Mouse (Mus musculus): ENCODE measurements at regions not wholly inside any gene's neighbourhood (a gene's known extent, or its start where the extent isn't known, plus 50 kb on each side); places are given as distances from the start of the nearest gene placed in this dataset.

DNA sequence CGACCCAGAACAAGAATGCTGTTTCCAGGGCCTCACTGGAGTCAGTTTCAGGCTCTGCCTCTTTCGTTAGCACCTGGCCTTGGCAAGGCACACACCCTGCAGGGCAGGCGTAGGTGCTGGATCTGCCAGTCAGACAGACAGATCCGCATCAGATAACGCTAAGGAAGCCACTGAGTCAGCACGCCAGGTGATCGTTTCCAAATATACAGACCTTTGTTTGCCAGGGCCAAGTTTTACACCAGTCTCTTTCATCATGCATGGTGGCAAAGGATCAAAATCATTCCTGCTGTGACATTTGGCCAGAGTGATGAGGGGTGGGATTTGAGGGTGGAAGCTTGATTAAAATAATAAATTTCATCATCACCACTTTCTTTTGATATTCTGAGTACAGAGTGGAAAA lies 411.0 kb downstream of the Ofcc1 start:
- Histone ChIP-seq H3K27ac (replicated peaks; ENCODE audit: low read depth, low read length) (no peak overlapping the region), H3K4me1 (ENCODE audit: control insufficient read depth, insufficient read depth, low read length) (no peaks in the 10 kb centered on the region; the same call in 1 of the 2 replicates), H3K4me2 (ENCODE audit: low read depth, low read length) (no peak overlapping the region), H3K27me3 (ENCODE audit: control insufficient read depth, insufficient read depth, low read length) (no peaks in the 10 kb centered on the region), H3K4me3 (ENCODE audit: low read depth, low read length) (no peak overlapping the region), H3K9ac (replicated peaks; ENCODE audit: low read length) (no peak overlapping the region), H3K9me3 (replicated peaks; ENCODE audit: control insufficient read depth, low read length) (no peaks in the 10 kb centered on the region), H3K36me3 (replicated peaks; ENCODE audit: control insufficient read depth, insufficient read depth, low read depth, low read length) (no peaks in the 10 kb centered on the region)
- no peak for ATAC-seq (replicated peaks; ENCODE audit: insufficient number of reproducible peaks, low FRiP score, low TSS enrichment, low read depth)
- DNase-seq (ENCODE audit: low spot score) = no peak
- 70% methylated on average over 7 of the region's 7 CpGs for WGBS

DNA sequence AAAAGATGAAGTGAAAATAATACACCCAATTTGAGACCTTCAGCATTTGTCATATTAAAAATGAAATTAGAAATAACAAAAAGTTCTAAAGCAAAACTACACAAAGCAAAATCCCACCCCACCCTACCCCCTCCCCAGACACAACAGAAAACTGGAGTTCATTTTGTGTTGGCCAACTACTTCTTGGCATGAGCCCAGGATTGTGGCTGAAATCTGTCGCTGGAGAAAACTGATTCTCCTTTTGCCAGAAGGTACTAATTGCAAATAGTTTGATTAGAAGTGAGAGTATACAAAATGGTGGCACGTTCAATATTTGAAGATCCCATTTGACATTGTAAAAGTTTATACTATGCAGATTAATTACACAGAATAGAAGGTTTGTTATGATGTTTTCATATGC lies 426.0 kb downstream of the Ofcc1 start:
- H3K36me3 ChIP-seq (replicated peaks; ENCODE audit: control insufficient read depth, insufficient read depth, low read depth, low read length) = no peaks in the 10 kb centered on the region
- 81% methylated on average over 2 of the region's 2 CpGs for WGBS
- H3K9me3 ChIP-seq (replicated peaks; ENCODE audit: control insufficient read depth, low read length) = no peaks in the 10 kb centered on the region
- ATAC-seq (replicated peaks; ENCODE audit: insufficient number of reproducible peaks, low FRiP score, low TSS enrichment, low read depth) (no peak), DNase-seq (ENCODE audit: low spot score) (no peak)
- H3K27me3 ChIP-seq (ENCODE audit: control insufficient read depth, insufficient read depth, low read length) = no peaks in the 10 kb centered on the region
- no peaks in the 10 kb centered on the region for H3K4me1 ChIP-seq (ENCODE audit: control insufficient read depth, insufficient read depth, low read length)
- no peak overlapping the region for H3K27ac ChIP-seq (replicated peaks; ENCODE audit: low read depth, low read length)
- no peak overlapping the region for H3K4me2 ChIP-seq (ENCODE audit: low read depth, low read length)
- H3K9ac ChIP-seq (replicated peaks; ENCODE audit: low read length) = no peak overlapping the region
- no peak overlapping the region for H3K4me3 ChIP-seq (ENCODE audit: low read depth, low read length)

DNA sequence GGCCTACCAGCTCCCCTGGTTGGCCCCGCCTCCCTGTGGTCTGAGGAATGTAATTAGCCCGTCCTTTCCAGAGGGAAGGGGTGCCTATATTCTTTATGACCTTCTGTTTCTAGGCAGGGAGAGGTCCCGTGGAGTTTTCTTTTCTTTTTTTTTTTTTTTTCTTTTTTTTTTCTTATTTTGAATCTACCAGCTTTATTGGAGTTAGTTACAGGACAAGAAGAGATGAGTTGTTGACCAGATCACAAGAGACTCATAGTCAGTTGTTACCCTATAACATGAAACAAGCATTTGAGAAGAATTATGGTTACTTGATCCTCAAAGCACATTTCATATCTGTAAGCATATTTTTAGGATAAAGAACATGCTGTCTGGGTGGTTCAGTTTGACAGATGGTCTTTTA lies 429.8 kb downstream of the Ofcc1 start:
- H3K4me2 ChIP-seq (ENCODE audit: low read depth, low read length) = no peak overlapping the region
- no peaks in the 10 kb centered on the region for H3K4me1 ChIP-seq (ENCODE audit: control insufficient read depth, insufficient read depth, low read length)
- no peak overlapping the region for H3K9ac ChIP-seq (replicated peaks; ENCODE audit: low read length)
- no peak for ATAC-seq (replicated peaks; ENCODE audit: insufficient number of reproducible peaks, low FRiP score, low TSS enrichment, low read depth)
- H3K36me3 ChIP-seq (replicated peaks; ENCODE audit: control insufficient read depth, insufficient read depth, low read depth, low read length) = no peaks in the 10 kb centered on the region
- no peak overlapping the region for H3K27ac ChIP-seq (replicated peaks; ENCODE audit: low read depth, low read length)
- no peaks in the 10 kb centered on the region for H3K9me3 ChIP-seq (replicated peaks; ENCODE audit: control insufficient read depth, low read length)
- no peak for DNase-seq (ENCODE audit: low spot score)
- no peaks in the 10 kb centered on the region for H3K27me3 ChIP-seq (ENCODE audit: control insufficient read depth, insufficient read depth, low read length)
- 76% methylated on average over 3 of the region's 3 CpGs for WGBS
- H3K4me3 ChIP-seq (ENCODE audit: low read depth, low read length) = no peak overlapping the region

DNA sequence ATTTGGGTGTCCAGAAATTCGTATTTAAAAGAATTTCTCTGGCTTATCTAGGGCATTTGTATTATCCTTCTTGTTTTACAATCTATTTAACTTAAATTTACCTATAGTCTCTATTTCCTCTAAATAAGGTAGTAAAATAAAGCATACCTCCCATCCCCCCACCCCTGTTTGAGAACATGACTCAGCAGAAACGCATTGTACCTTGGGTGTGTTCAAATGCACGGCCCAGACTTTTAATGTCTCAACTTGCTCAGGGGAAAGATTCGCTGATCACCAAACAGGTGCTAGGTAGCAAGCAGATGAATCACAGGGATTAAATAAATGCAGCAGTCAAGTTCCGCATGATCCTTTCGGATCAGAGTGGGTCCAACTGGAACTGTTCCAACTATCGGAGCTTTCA lies 432.7 kb downstream of the Ofcc1 start:
- H3K27me3 ChIP-seq (ENCODE audit: control insufficient read depth, insufficient read depth, low read length) = no peaks in the 10 kb centered on the region
- no peak overlapping the region for H3K27ac ChIP-seq (replicated peaks; ENCODE audit: low read depth, low read length)
- no peak overlapping the region for H3K4me3 ChIP-seq (ENCODE audit: low read depth, low read length)
- H3K36me3 ChIP-seq (replicated peaks; ENCODE audit: control insufficient read depth, insufficient read depth, low read depth, low read length) = no peaks in the 10 kb centered on the region
- no peak overlapping the region for H3K4me2 ChIP-seq (ENCODE audit: low read depth, low read length)
- H3K9ac ChIP-seq (replicated peaks; ENCODE audit: low read length) = no peak overlapping the region
- ATAC-seq (replicated peaks; ENCODE audit: insufficient number of reproducible peaks, low FRiP score, low TSS enrichment, low read depth) (no peak), DNase-seq (ENCODE audit: low spot score) (no peak)
- no peaks in the 10 kb centered on the region for H3K4me1 ChIP-seq (ENCODE audit: control insufficient read depth, insufficient read depth, low read length)
- WGBS = 87% methylated on average over 7 of the region's 7 CpGs
- H3K9me3 ChIP-seq (replicated peaks; ENCODE audit: control insufficient read depth, low read length) = no peaks in the 10 kb centered on the region

GRCm38 (mm10) chr13:39924366-39924765 lies 436.9 kb downstream of the Ofcc1 start:
- no peaks in the 10 kb centered on the region for H3K27me3 ChIP-seq (ENCODE audit: control insufficient read depth, insufficient read depth, low read length)
- ATAC-seq (replicated peaks; ENCODE audit: insufficient number of reproducible peaks, low FRiP score, low TSS enrichment, low read depth) = no peak
- DNase-seq (ENCODE audit: low spot score) = no peak
- H3K4me3 ChIP-seq (ENCODE audit: low read depth, low read length) = no peak overlapping the region
- 87% methylated on average over 4 of the region's 4 CpGs for WGBS
- no peaks in the 10 kb centered on the region for H3K36me3 ChIP-seq (replicated peaks; ENCODE audit: control insufficient read depth, insufficient read depth, low read depth, low read length)
- H3K4me2 ChIP-seq (ENCODE audit: low read depth, low read length) = no peak overlapping the region
- H3K9me3 ChIP-seq (replicated peaks; ENCODE audit: control insufficient read depth, low read length) = no peaks in the 10 kb centered on the region
- H3K9ac ChIP-seq (replicated peaks; ENCODE audit: low read length) = no peak overlapping the region
- no peak overlapping the region for H3K27ac ChIP-seq (replicated peaks; ENCODE audit: low read depth, low read length)
- H3K4me1 ChIP-seq (ENCODE audit: control insufficient read depth, insufficient read depth, low read length) = no peaks in the 10 kb centered on the region

DNA sequence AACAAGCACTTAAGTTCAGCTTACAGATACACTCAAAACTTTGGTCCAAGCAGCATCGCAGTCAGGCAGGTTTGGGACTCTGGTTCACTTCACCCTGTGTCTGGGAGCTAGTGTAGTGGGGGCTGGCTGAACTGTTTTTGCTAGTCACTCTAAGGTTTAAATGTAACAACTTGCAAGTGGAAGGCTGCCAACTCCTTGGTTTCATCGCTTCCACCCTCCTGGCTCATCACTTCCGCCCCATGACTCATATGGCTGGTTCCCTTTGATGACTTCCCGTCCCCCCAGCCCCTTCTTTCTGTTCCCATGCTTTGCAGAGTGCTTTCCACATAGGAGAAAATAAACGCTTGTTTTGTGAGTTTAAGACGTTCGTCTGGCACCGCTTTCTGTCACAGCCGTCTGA lies 438.1 kb downstream of the Ofcc1 start:
- Histone ChIP-seq H3K4me3 (ENCODE audit: low read depth, low read length) (no peak overlapping the region), H3K4me1 (ENCODE audit: control insufficient read depth, insufficient read depth, low read length) (no peaks in the 10 kb centered on the region), H3K36me3 (replicated peaks; ENCODE audit: control insufficient read depth, insufficient read depth, low read depth, low read length) (no peaks in the 10 kb centered on the region), H3K27me3 (ENCODE audit: control insufficient read depth, insufficient read depth, low read length) (no peaks in the 10 kb centered on the region), H3K9ac (replicated peaks; ENCODE audit: low read length) (no peak overlapping the region), H3K4me2 (ENCODE audit: low read depth, low read length) (no peak overlapping the region), H3K9me3 (replicated peaks; ENCODE audit: control insufficient read depth, low read length) (no peaks in the 10 kb centered on the region), H3K27ac (replicated peaks; ENCODE audit: low read depth, low read length) (no peak overlapping the region)
- DNase-seq (ENCODE audit: low spot score) (no peak), ATAC-seq (replicated peaks; ENCODE audit: insufficient number of reproducible peaks, low FRiP score, low TSS enrichment, low read depth) (no peak)
- WGBS = 80% methylated on average over 9 of the region's 9 CpGs

GRCm38 (mm10) chr13:39907720-39908119 lies 453.5 kb downstream of the Ofcc1 start:
- Histone ChIP-seq H3K4me2 (ENCODE audit: low read depth, low read length) (no peak overlapping the region), H3K36me3 (replicated peaks; ENCODE audit: control insufficient read depth, insufficient read depth, low read depth, low read length) (no peaks in the 10 kb centered on the region), H3K4me3 (ENCODE audit: low read depth, low read length) (no peak overlapping the region), H3K4me1 (ENCODE audit: control insufficient read depth, insufficient read depth, low read length) (no peaks in the 10 kb centered on the region), H3K27me3 (ENCODE audit: control insufficient read depth, insufficient read depth, low read length) (no peaks in the 10 kb centered on the region), H3K9ac (replicated peaks; ENCODE audit: low read length) (no peak overlapping the region), H3K9me3 (replicated peaks; ENCODE audit: control insufficient read depth, low read length) (no peaks in the 10 kb centered on the region), H3K27ac (replicated peaks; ENCODE audit: low read depth, low read length) (no peak overlapping the region)
- ATAC-seq (replicated peaks; ENCODE audit: insufficient number of reproducible peaks, low FRiP score, low TSS enrichment, low read depth) = no peak
- DNase-seq (ENCODE audit: low spot score) = no peak
- 49% methylated on average over 10 of the region's 10 CpGs for WGBS

GRCm38 (mm10) chr13:39904264-39904663 lies 457.0 kb downstream of the Ofcc1 start:
- H3K9me3 ChIP-seq (replicated peaks; ENCODE audit: control insufficient read depth, low read length) = no peaks in the 10 kb centered on the region
- no peak overlapping the region for H3K4me3 ChIP-seq (ENCODE audit: low read depth, low read length)
- no peak overlapping the region for H3K4me2 ChIP-seq (ENCODE audit: low read depth, low read length)
- H3K9ac ChIP-seq (replicated peaks; ENCODE audit: low read length) = no peak overlapping the region
- H3K4me1 ChIP-seq (ENCODE audit: control insufficient read depth, insufficient read depth, low read length) = no peaks in the 10 kb centered on the region
- DNase-seq (ENCODE audit: low spot score) (no peak), ATAC-seq (replicated peaks; ENCODE audit: insufficient number of reproducible peaks, low FRiP score, low TSS enrichment, low read depth) (no peak)
- no peaks in the 10 kb centered on the region for H3K36me3 ChIP-seq (replicated peaks; ENCODE audit: control insufficient read depth, insufficient read depth, low read depth, low read length)
- 68% methylated on average over 8 of the region's 8 CpGs for WGBS
- no peak overlapping the region for H3K27ac ChIP-seq (replicated peaks; ENCODE audit: low read depth, low read length)
- no peaks in the 10 kb centered on the region for H3K27me3 ChIP-seq (ENCODE audit: control insufficient read depth, insufficient read depth, low read length)

DNA sequence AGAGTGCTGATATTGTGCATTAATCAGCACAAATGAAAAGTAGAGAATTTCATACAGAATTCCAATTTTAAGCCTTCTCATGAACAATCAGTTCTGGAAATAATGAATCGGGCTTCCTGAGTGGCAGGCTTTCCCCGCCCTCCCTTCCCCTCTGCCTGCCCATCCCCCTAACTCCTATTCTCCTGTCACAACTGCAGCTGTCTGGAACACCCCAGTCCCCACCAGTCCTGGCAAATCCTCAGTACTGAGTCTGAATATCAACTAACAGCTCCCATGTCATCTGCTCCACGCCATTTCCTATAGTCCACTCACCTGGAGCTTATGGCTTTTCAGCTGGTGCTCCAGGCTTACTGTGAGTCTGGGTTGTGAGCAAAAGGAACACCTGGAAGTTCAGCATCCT lies 457.9 kb downstream of the Ofcc1 start:
- H3K4me1 ChIP-seq (ENCODE audit: control insufficient read depth, insufficient read depth, low read length) = no peaks in the 10 kb centered on the region
- H3K36me3 ChIP-seq (replicated peaks; ENCODE audit: control insufficient read depth, insufficient read depth, low read depth, low read length) = no peaks in the 10 kb centered on the region
- no peak overlapping the region for H3K27ac ChIP-seq (replicated peaks; ENCODE audit: low read depth, low read length)
- WGBS = 71% methylated on average over 3 of the region's 3 CpGs
- H3K4me3 ChIP-seq (ENCODE audit: low read depth, low read length) = no peak overlapping the region
- DNase-seq (ENCODE audit: low spot score) (no peak), ATAC-seq (replicated peaks; ENCODE audit: insufficient number of reproducible peaks, low FRiP score, low TSS enrichment, low read depth) (no peak)
- H3K9ac ChIP-seq (replicated peaks; ENCODE audit: low read length) = no peak overlapping the region
- no peak overlapping the region for H3K4me2 ChIP-seq (ENCODE audit: low read depth, low read length)
- H3K9me3 ChIP-seq (replicated peaks; ENCODE audit: control insufficient read depth, low read length) = no peaks in the 10 kb centered on the region
- H3K27me3 ChIP-seq (ENCODE audit: control insufficient read depth, insufficient read depth, low read length) = no peaks in the 10 kb centered on the region
